Mouse (Mus musculus) lung, adult 18-20 months (tissue): ENCODE data around the gene Dcst2.
A peak's percentile ranks its signal among the peaks of the same experiment; 100 is the strongest.

ENCODE experiments used
- DNase-seq, 2 experiments: peaks; one replicate each; pipeline ENCODE4 v3.0.0; 2022; ENCODE audit warnings: mixed read lengths in 2 of 2

The Dcst2 gene

GRCm38 (mm10) chr3:89388901-89389740 lies 27.3 kb downstream of the Dcst2 start:
- peak in 1 of 2 experiments; percentile 40 for DNase-seq

GRCm38 (mm10) chr3:89390111-89390515 lies 28.3 kb downstream of the Dcst2 start:
- peak; percentile 51 to 58 for DNase-seq

DNA sequence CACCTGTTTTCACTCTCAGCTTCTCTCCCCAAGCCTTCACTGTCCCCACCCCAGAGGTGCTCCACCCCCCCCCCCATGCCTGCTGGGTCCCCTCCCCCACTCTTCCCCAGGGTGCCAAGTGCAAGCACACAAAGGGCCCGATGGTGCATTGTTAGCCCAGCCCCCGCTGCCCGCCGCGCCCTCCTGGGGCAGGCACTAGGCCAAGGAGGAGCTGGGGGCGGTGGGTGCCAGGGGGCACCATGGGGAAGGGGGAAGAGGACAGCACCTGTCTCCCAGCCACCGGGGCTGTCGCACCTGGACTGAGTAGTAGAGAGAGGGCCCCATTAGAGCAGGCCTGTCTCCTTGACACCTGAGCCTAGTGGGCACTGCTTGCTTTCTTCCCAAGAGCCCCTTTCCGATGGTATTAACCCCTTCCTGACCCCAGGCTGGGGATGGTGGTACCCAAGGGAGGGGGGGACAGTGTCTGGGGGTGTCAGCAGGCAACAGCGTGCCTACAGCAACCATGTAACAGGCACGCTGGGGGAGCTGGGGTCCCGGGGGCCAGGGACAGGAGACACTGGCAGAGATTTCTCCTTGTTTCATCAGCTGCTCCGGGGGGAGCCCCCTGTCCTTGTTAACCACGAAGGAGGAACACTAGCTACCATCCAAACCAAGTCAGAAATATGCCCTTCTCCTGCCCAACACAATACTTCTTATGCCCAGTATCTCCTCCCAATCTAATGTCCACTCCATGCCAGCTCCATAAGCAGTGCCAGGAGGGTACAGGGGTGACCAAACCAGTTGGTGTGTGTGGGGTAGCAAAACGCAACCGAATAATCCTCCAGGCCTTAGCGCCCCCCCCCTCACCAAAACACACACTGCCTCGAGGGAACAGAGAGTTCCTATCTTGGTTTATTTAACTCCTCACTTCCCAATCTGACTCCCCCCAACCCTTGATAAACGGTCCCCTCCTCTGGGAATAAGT lies 29.2 kb downstream of the Dcst2 start:
- DNase-seq: peak in 1 of 2 experiments; percentile 45

GRCm38 (mm10) chr3:89391663-89392511 lies 30.1 kb downstream of the Dcst2 start:
- DNase-seq: peak; percentile 70 to 80

DNA sequence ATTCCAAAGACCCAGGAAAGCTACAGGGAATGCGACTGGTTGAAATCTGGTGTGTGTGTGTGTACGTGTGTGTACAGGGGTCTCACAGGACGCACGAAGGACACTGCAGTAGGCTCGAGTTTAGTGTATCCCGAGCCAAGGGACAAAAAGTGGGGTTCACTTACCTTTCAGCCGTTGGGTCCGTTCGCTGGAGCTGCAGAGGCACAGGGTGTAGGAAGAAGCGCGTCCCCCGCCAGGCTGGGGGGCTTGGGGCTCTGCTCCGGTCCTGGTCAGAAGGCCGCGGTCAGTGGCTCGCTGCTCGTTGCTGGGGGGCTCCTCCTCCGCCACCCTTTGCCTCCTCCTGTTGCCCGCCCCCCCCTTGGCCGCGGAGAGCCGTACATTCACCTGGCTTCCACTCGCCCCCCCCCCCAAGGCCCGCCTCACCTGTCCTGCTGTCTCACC lies 31.1 kb downstream of the Dcst2 start:
- DNase-seq: peak; percentile 59 to 64

GRCm38 (mm10) chr3:89393605-89394004 lies 31.8 kb downstream of the Dcst2 start:
- DNase-seq: peak; percentile 99 to 100

- peak; percentile 90 to 94 for DNase-seq
Observed at GRCm38 (mm10) chr3:89394006-89394893, 32.5 kb downstream of the Dcst2 start, which contains the start of gene Zbtb7b. Gene Zbtb7b, minus strand, starts transcription at chr3:89394776.

- peak; percentile 89 to 90 for DNase-seq
Observed at GRCm38 (mm10) chr3:89394894-89395256, 33.1 kb downstream of the Dcst2 start.

GRCm38 (mm10) chr3:89395419-89395805 lies 33.6 kb downstream of the Dcst2 start:
- DNase-seq: no peak

- peak; percentile 74 to 77 for DNase-seq
Observed at GRCm38 (mm10) chr3:89395806-89396653, 34.3 kb downstream of the Dcst2 start.

- DNase-seq: no peak
Observed at GRCm38 (mm10) chr3:89396654-89397005, 34.9 kb downstream of the Dcst2 start.

DNA sequence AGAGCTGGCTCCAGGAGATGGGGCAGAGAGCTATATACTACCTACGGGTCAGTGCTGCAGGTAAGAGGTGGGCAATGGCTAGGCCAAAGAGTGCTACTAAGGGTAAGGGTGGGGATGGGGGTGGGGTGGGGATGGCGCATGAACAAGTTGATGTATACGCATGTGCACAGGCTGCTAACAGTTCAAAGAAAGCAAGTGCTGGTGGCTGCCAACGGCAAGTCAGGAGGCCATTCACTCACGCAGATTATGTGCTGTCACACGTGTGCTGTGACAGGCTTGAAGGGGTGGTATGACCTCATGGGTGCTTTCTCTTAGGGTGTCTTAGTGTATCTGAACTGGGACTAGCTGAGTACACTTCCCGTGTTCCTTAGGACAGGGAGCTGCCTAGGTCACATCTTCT lies 39.6 kb downstream of the Dcst2 start:
- no peak for DNase-seq

- no peak for DNase-seq
Observed at GRCm38 (mm10) chr3:89402693-89403092, 40.9 kb downstream of the Dcst2 start, which contains the start of gene Lenep. Gene Lenep, minus strand, starts transcription at chr3:89402793.

DNA sequence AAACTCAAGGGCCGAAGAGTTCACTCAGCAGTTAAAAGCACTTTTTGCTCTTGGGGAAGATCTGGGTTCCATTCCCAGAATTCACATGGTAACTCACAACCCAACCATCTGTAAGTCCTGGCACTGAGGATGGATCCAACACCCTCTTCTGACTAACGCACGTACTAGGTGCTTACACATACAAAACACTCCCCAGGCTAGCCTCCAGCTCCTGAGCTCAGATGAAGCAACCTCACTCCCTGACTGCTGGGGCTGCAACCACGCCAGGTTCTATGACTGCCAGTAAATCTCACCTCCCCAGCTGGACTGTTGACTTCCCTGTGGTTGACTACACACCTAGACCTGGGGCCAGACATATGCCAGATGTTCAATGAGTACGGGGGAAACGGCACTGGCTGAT lies 45.1 kb downstream of the Dcst2 start:
- DNase-seq: no peak

DNA sequence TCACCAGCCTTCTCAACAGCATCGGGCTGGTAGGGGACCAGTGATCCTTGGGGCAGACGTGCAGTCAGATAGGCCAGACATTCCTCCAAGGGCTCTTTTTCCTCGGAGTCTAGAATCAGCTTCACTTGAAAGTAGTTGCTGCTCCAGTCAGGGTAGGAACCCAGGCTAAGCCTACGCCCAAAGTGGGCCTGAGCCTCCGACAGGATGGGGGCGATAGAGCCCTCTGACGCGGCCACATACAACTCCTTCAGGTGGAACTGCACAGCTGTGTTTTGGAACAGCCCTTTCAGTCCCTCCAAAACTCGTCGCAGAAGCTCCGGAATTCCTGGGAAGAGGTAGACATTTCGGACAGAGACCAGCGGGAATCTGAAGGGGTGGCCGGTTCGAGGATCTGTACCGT lies 46.7 kb downstream of the Dcst2 start:
- DNase-seq: no peak

GRCm38 (mm10) chr3:89409701-89410100 lies 47.9 kb downstream of the Dcst2 start:
- no peak for DNase-seq

- no peak for DNase-seq
Observed at GRCm38 (mm10) chr3:89410864-89411263, 49.1 kb downstream of the Dcst2 start.

GRCm38 (mm10) chr3:89411490-89412393 lies 50.0 kb downstream of the Dcst2 start, which contains the start of gene Flad1:
Gene Flad1, minus strand, starts transcription at chr3:89411870.
- DNase-seq: peak; percentile 99

DNA sequence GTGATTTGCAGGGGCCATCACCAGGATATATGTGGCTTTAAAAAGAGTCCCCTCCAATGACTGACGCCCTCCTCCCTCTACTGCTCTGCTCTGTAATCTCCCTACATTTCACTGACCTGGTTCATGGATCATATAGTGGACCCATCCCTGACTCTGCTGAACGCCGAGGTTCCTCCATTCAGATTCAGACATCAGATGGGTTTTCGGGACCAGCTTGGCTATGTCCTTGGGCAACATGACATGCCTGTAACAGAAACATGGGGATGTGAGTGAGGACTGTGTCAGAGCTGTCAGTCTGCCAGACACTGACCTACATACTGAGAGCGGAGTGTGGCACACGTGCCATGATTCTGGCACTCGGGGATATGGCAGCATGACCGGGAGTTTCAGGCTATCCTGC lies 54.4 kb downstream of the Dcst2 start:
- no peak for DNase-seq
